Mouse (Mus musculus) forebrain, embryonic 11.5 days (tissue): ENCODE data around the gene Ankrd52. TPM values are rescaled to one million over a fixed set of nuclear protein-coding genes. Genes with fewer than 3 reads are reported as not detected.
A peak's percentile ranks its signal among the peaks of the same experiment; 100 is the strongest.

Source experiments
- ATAC-seq: fragments of 200-750 bp; cut with Nextera tagmentation; replicated peaks from 2 replicates; pipeline ENCODE4 v1.8.0; 2017; ENCODE audit warnings: moderate TSS enrichment; ENCODE audit not compliant: low FRiP score
- DNase-seq: peaks from one replicate; pipeline ENCODE4 v3.0.0-alpha.2; 2017; ENCODE audit warnings: low spot score
- H3K27ac ChIP-seq: fragments of 300-500 bp; sonication (generic); 2 replicates; pipeline ENCODE4 v1.5.1; 2014; ENCODE audit warnings: low read depth, low read length
- H3K27me3 ChIP-seq: fragments of 300-500 bp; sonication (generic); 2 replicates; pipeline ENCODE4 v1.6.1; 2014; ENCODE audit warnings: mild to moderate bottlenecking, low read length, mixed read lengths; ENCODE audit not compliant: control insufficient read depth, insufficient read depth
- H3K36me3 ChIP-seq: fragments of 300-500 bp; sonication (generic); 2 replicates; pipeline ENCODE4 v1.6.1; 2014; ENCODE audit warnings: mild to moderate bottlenecking, low read length, moderate library complexity, mixed read lengths; ENCODE audit not compliant: control insufficient read depth, insufficient read depth
- H3K4me1 ChIP-seq: fragments of 300-500 bp; sonication (generic); replicated peaks from 2 replicates; pipeline ENCODE4 v1.6.1; 2014; ENCODE audit warnings: low read length, mixed read lengths; ENCODE audit not compliant: control insufficient read depth, insufficient read depth
- H3K4me2 ChIP-seq: fragments of 300-500 bp; sonication (generic); 2 replicates; pipeline ENCODE4 v1.6.1; 2014; ENCODE audit warnings: low read depth, mild to moderate bottlenecking, low read length, moderate library complexity, mixed read lengths; ENCODE audit not compliant: severe bottlenecking
- H3K4me3 ChIP-seq: fragments of 300-500 bp; sonication (generic); 2 replicates; pipeline ENCODE4 v1.5.1; 2014; ENCODE audit warnings: low read depth, low read length
- H3K9ac ChIP-seq: fragments of 300-500 bp; sonication (generic); 2 replicates; pipeline ENCODE4 v1.6.1; 2014; ENCODE audit warnings: low read length
- H3K9me3 ChIP-seq: fragments of 300-500 bp; sonication (generic); 2 replicates; pipeline ENCODE4 v1.6.1; 2016; ENCODE audit warnings: low read length, mixed read lengths; ENCODE audit not compliant: control insufficient read depth
- WGBS: fragments of 180-500 bp; shearing (Covaris S2); extraction: QIAGEN DNeasy Blood & Tissue Kit; methylation state at CpG from one replicate; pipeline ENCODE4 v1.1.7; 2014; 5-methylcytosine and 5-hydroxymethylcytosine counted together
- polyA plus RNA-seq: library from polyadenylated mRNA; unstranded; fragments of >200 nt; fragmentation: Nextera tagmentation; extraction: Ambion mirVana; gene quantifications from 2 replicates; pipeline ENCODE4 v1.2.1, GENCODE M21; 2014

Ankrd52 gene
- polyA plus RNA-seq, 1 experiment from 2014 or later = 13.3 TPM

DNA sequence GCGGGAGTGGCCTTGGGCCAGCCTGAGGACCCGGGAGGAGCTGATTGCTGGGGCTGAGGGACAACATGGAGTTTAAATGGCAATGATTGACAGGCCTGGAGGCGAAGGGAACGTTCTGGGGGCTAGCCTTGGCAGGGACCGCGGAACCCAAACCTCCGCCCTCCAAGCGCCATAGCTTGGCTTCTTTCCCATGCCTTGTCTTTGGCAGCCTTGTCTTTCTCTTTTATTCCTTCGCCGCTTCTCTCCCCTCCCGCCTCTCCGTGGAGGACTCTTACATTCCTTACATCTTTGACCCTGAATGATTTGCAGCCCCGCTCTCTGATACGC, 35.1 kb downstream of the Ankrd52 start:
- no peaks in the 10 kb centered on the region; the same call in 1 of the 2 replicates for H3K36me3 ChIP-seq
- no peaks in the 10 kb centered on the region for H3K9me3 ChIP-seq
- peaks cover 13% of the 10 kb centered on the region for H3K4me1 ChIP-seq
- no peak for DNase-seq
- under 1% methylated on average over 14 of the region's 14 CpGs for WGBS
- H3K27ac ChIP-seq = peak overlapping the region; percentile 81
- no peaks in the 10 kb centered on the region for H3K27me3 ChIP-seq
- no peak for ATAC-seq
- peak overlapping the region; percentile 93 for H3K4me3 ChIP-seq
- H3K4me2 ChIP-seq = peak overlapping the region; percentile 96
- H3K9ac ChIP-seq = peak overlapping the region; percentile 84

DNA sequence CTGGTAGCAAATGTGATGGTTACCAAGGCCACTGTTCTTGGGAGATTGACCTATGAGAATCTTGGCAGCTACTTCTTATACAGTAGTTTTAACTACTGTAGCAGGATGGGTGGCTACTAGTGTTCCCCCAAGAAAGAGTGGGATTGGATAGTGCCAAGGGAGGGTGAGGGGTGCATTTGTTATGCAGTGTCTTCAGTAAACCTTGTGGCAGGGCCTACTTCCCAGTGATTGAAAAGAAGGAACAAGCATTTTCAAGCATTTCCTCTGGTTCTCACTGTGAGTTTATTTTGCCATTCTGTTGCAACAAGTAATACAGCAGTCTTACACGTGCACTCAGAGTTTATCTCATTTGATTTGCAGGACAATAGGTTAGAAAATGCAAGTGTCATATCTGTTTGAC, 35.6 kb downstream of the Ankrd52 start:
- Histone ChIP-seq H3K27ac (no peak overlapping the region), H3K4me2 (peak overlapping the region; percentile 96), H3K4me3 (peak overlapping the region; percentile 93), H3K9ac (peak overlapping the region; percentile 84), H3K4me1 (peaks cover 13% of the 10 kb centered on the region), H3K36me3 (no peaks in the 10 kb centered on the region; the same call in 1 of the 2 replicates), H3K27me3 (no peaks in the 10 kb centered on the region), H3K9me3 (no peaks in the 10 kb centered on the region)
- no peak for DNase-seq
- ATAC-seq = no peak
- WGBS = 51% methylated on average over 1 of the region's 1 CpGs

- no peak overlapping the region for H3K27ac ChIP-seq
- 57% methylated on average over 1 of the region's 1 CpGs for WGBS
- H3K4me1 ChIP-seq = peaks cover 13% of the 10 kb centered on the region
- no peak for DNase-seq
- peak overlapping the region; percentile 84 for H3K9ac ChIP-seq
- H3K36me3 ChIP-seq = no peaks in the 10 kb centered on the region; the same call in 1 of the 2 replicates
- H3K9me3 ChIP-seq = no peaks in the 10 kb centered on the region
- peak overlapping the region; percentile 96; the same call in 1 of the 2 replicates for H3K4me2 ChIP-seq
- no peak for ATAC-seq
- H3K27me3 ChIP-seq = no peaks in the 10 kb centered on the region
- H3K4me3 ChIP-seq = no peak overlapping the region
These were observed 36.2 kb downstream of the Ankrd52 start for GRCm38 (mm10) chr10:128413076-128413475.

- DNase-seq (no peak), ATAC-seq (no peak)
- no peak overlapping the region for H3K9ac ChIP-seq
- H3K4me2 ChIP-seq = no peak overlapping the region
- no peaks in the 10 kb centered on the region; the same call in 1 of the 2 replicates for H3K36me3 ChIP-seq
- H3K9me3 ChIP-seq = no peaks in the 10 kb centered on the region
- peaks cover 13% of the 10 kb centered on the region for H3K4me1 ChIP-seq
- no peak overlapping the region for H3K4me3 ChIP-seq
- WGBS = 97% methylated on average over 5 of the region's 5 CpGs
- no peak overlapping the region for H3K27ac ChIP-seq
- H3K27me3 ChIP-seq = no peaks in the 10 kb centered on the region
These were observed 37.9 kb downstream of the Ankrd52 start for GRCm38 (mm10) chr10:128414848-128415247.

GRCm38 (mm10) chr10:128422426-128422825, 45.5 kb downstream of the Ankrd52 start:
- 91% methylated on average over 5 of the region's 5 CpGs for WGBS
- H3K9ac ChIP-seq = no peak overlapping the region
- no peak for ATAC-seq
- H3K9me3 ChIP-seq = no peaks in the 10 kb centered on the region
- H3K4me2 ChIP-seq = no peak overlapping the region
- no peak overlapping the region for H3K4me3 ChIP-seq
- H3K36me3 ChIP-seq = no peaks in the 10 kb centered on the region; the same call in 1 of the 2 replicates
- H3K27me3 ChIP-seq = no peaks in the 10 kb centered on the region
- no peaks in the 10 kb centered on the region for H3K4me1 ChIP-seq
- H3K27ac ChIP-seq = no peak overlapping the region
- no peak for DNase-seq

- H3K36me3 ChIP-seq = no peaks in the 10 kb centered on the region; the same call in 1 of the 2 replicates
- no peak overlapping the region for H3K27ac ChIP-seq
- no peak overlapping the region for H3K4me3 ChIP-seq
- no peak for ATAC-seq
- H3K9me3 ChIP-seq = no peaks in the 10 kb centered on the region
- WGBS = 72% methylated on average over 7 of the region's 7 CpGs
- no peak overlapping the region for H3K9ac ChIP-seq
- DNase-seq = no peak
- H3K4me2 ChIP-seq = no peak overlapping the region
- H3K27me3 ChIP-seq = no peaks in the 10 kb centered on the region
- H3K4me1 ChIP-seq = no peaks in the 10 kb centered on the region
These were observed 47.7 kb downstream of the Ankrd52 start for GRCm38 (mm10) chr10:128424604-128425003.

- no peak for DNase-seq
- Histone ChIP-seq H3K4me2 (no peak overlapping the region), H3K36me3 (no peaks in the 10 kb centered on the region; the same call in 1 of the 2 replicates), H3K9me3 (no peaks in the 10 kb centered on the region), H3K4me1 (no peaks in the 10 kb centered on the region), H3K27ac (no peak overlapping the region), H3K9ac (no peak overlapping the region), H3K27me3 (no peaks in the 10 kb centered on the region), H3K4me3 (no peak overlapping the region)
- WGBS = 88% methylated on average over 3 of the region's 3 CpGs
- ATAC-seq = no peak
These were observed 48.3 kb downstream of the Ankrd52 start for GRCm38 (mm10) chr10:128425260-128425659.

DNA sequence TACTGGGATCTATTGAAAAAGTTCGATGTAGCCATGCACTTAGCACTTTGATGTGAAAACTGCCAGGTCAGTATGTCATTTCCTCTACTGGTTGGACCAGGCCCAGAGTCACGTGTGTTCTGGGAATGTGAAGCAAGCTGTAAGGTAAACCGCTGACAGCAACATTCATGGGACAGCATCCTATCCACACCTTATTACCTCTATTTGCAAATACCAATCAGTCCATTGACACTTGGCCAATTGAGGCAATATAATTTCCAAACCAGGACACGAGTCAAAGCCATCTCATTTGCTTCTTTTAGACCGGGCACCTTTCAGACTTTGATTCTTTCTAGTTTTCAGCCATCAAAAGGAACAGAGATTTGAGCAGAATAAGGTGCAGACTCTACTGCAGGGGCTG, 52.1 kb downstream of the Ankrd52 start:
- no peaks in the 10 kb centered on the region for H3K27me3 ChIP-seq
- no peak overlapping the region for H3K27ac ChIP-seq
- ATAC-seq = no peak
- no peak overlapping the region for H3K4me2 ChIP-seq
- H3K9ac ChIP-seq = no peak overlapping the region
- no peaks in the 10 kb centered on the region for H3K4me1 ChIP-seq
- no peak overlapping the region for H3K4me3 ChIP-seq
- no peaks in the 10 kb centered on the region for H3K9me3 ChIP-seq
- 91% methylated on average over 5 of the region's 5 CpGs for WGBS
- H3K36me3 ChIP-seq = no peaks in the 10 kb centered on the region; the same call in 1 of the 2 replicates
- DNase-seq = no peak

GRCm38 (mm10) chr10:128429454-128429853, 52.5 kb downstream of the Ankrd52 start:
- ATAC-seq = no peak
- no peaks in the 10 kb centered on the region; the same call in 1 of the 2 replicates for H3K36me3 ChIP-seq
- no peaks in the 10 kb centered on the region for H3K4me1 ChIP-seq
- no peak overlapping the region for H3K4me3 ChIP-seq
- 88% methylated on average over 4 of the region's 4 CpGs for WGBS
- H3K27me3 ChIP-seq = no peaks in the 10 kb centered on the region
- DNase-seq = no peak
- no peak overlapping the region for H3K9ac ChIP-seq
- no peak overlapping the region for H3K27ac ChIP-seq
- no peaks in the 10 kb centered on the region for H3K9me3 ChIP-seq
- no peak overlapping the region for H3K4me2 ChIP-seq
